Mouse (Mus musculus) erythroid progenitor cell, adult 5-6 weeks (primary cell): ENCODE measurements around the gene Vstm4. TPM values are rescaled to one million over a fixed set of nuclear protein-coding genes. Genes with fewer than 3 reads are reported as not detected.

Experiments used
- ATAC-seq: replicated peaks from 2 replicates; pipeline ENCODE4 v1.8.0; 2016; ENCODE audit warnings: moderate number of reproducible peaks, mild to moderate bottlenecking, moderate TSS enrichment, inconsistent platforms; ENCODE audit not compliant: poor library complexity, low FRiP score, severe bottlenecking
- total RNA-seq, 2 experiments: library from RNA; stranded (forward) in 1 of 2; stranded (reverse) in 1 of 2; fragments of 150-400 nt in 1 of 2; fragments of 186-747, 209-891 nt in 1 of 2; gene quantifications; 2 replicates each; pipeline versions ENCODE4 v1.2.3 to v1.2.4; 2015 to 2017; ENCODE audit warnings: low replicate concordance in 2 of 2

Gene Vstm4
- total RNA-seq, 2 experiments from 2014 or later, result 1.3 to 2.6 TPM

DNA sequence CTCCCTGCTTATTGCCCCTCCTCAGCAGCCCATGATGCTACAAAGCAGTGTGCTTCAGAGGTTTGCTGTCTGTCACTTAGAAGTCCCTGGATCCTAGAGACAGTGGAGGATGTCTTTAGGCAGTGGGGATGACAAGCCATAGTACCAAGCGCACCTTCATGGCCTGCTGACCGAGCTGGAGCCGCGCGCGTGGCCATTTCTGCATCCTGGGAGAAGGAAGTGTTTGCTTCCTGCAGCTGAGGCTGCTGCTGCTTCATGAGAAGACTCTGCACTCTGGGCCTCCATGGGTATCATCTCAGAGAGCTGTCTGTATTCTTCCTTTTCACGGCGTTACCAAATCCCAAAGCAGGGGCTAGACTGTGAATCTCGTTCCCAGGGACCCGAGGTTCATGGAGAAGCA is 1.8 kb downstream of the Vstm4 start:
- ATAC-seq, result no peak

- ATAC-seq, result no peak
These were observed 2.5 kb downstream of the Vstm4 start for GRCm38 (mm10) chr14:32858941-32859510.

GRCm38 (mm10) chr14:32859831-32860569 is 3.4 kb downstream of the Vstm4 start:
- no peak for ATAC-seq

- ATAC-seq, result no peak
These were observed 4.6 kb downstream of the Vstm4 start for GRCm38 (mm10) chr14:32861149-32861581.

- ATAC-seq, result no peak
These were observed 5.1 kb downstream of the Vstm4 start for GRCm38 (mm10) chr14:32861656-32862055.

GRCm38 (mm10) chr14:32865331-32865730 is 8.8 kb downstream of the Vstm4 start:
- ATAC-seq, result no peak

DNA sequence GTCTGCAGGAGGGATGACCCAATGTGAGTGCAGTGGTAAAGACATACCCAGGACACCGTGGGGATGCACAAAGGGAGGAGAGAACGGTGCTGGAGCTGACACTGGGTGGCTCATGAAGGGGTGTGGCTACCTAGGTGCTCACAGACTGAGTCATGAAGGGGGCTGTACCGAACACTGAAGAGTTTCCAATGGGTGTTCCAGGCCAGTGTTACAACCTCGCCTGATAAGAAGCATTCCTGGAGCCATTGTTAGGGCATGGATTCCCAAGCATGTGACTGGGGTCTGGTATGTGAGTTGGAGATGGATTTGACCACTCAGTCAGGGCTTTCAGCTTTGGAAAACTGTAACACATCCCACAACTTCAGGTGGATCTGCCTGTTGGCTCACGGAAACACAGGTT is 15.4 kb downstream of the Vstm4 start:
- ATAC-seq, result no peak

GRCm38 (mm10) chr14:32877549-32877948 is 21.0 kb downstream of the Vstm4 start:
- no peak for ATAC-seq

GRCm38 (mm10) chr14:32880332-32880731 is 23.8 kb downstream of the Vstm4 start:
- no peak for ATAC-seq

DNA sequence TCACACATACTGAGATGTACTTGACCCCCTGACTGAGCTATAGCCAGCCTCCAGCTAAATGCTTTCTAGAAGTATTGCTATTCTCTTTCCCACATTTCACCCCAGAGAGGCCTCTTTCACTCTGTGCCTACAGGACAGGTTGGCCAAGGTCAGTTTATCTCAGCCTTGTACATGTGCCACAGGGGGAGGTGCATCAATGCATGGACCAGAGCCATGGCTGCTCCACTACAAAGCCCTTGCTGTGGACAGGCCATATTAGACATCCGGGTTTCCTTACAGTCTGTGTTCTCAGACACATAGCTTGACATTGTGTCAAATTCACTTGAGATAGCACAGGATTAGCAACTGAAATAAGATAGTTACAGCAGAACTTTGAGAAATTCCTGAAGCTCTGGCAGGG is 25.1 kb downstream of the Vstm4 start:
- ATAC-seq, result no peak

DNA sequence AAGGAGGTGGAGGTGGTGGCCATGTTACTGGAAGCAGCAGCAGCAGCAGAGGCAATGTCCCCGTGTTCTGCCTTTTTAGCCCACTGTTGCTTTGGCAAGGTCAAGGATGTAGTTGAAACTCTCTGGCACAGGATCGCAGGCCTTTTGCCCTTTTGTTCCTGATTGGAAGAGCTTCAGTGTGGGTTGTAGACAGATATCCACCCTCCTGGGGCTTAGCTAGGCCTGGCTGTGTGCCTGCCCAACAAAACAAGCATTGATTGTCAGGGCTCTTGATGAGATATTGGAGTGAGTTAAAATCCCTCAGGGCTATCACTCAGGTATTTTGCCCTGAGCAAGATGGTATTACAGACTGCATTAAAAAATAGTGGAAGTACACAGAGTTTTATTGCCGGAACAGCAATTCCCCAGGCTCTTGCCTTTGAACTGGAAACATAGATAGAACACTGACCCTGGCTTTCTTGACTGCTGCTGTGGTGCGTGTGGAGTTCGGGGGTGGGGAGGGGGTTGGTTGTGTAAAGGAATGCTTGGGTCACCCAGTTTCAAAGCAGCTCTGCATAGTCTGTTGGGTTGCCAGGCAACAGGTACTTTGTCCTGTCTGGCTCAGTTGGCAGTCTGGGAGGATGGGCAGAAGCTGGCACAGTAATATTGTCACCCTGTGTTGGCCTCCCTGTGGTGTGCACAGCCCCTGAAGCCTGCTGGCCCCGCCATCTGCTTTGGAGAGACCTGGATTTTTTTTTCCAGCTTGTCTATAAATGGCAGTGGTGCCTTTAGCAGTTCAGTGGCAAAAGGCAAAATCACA is 32.5 kb downstream of the Vstm4 start:
- ATAC-seq, result no peak

DNA sequence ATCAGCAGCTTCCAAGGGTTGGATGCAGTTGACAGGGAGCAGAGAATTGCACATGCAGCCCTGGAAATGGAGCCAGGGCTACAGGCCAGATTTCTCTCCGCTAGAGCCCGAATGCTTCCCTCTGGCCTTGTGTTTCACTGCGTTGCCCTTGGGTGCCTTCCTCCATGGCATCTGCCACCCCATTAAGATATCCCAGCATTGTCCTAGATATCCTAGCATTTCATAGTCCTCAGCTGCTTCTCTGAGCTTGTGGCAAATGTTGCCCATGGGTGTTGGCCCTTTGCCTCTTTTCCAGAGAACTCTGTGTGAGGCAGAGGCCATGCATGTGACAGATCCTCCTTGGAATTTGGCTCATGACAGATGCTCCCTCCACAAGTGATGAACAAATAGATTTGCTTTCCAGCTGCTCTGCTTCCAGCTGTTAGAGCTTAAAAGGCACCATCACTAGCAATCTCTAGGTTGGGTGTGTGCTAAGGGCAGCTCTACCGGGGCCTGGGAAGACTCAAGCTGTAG is 37.8 kb downstream of the Vstm4 start:
- no peak for ATAC-seq

DNA sequence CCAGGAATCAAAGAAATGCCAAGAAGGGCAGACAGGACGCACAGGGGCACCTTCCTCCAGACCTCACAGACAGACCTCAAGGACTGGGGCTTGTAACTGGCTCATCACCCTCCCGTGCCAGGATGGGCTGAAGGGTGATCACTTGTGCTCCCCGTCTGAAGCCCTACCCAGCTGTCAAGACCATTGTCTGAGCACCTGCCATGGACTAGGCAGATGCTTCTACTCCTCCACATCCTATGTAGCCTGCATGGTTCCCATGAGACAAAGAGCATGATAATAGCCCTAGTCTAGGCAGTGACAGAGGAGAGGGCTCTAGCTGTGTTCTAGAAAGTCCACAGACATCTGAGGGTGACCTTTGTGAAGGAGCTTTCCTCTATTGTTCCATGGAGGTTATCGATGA is 38.3 kb downstream of the Vstm4 start:
- ATAC-seq, result no peak

DNA sequence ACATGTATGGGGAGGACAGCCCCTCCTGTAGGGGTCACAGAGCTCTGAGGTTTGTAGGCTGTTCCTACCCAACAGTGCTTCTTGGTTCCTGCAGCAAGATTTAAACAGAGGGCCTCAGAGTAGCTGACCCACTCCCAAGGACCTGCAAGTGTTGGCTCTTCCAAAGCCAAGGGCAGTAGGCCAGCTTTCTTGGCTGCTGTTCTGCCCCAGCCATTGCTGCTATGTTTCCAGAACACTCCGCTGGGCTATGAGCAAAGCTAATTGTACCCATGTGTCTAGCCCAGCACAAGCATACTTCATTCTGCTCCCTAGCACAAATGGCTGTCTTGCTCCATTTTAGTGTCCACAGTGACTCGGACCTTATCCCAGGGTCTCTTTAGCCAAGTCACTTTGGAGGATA is 40.3 kb downstream of the Vstm4 start:
- no peak for ATAC-seq

- no peak for ATAC-seq
These were observed 46.6 kb downstream of the Vstm4 start for GRCm38 (mm10) chr14:32903203-32903602.

- no peak for ATAC-seq
These were observed 50.0 kb downstream of the Vstm4 start for GRCm38 (mm10) chr14:32906545-32906944.

- ATAC-seq, result no peak
These were observed 52.6 kb downstream of the Vstm4 start for GRCm38 (mm10) chr14:32909112-32909511.

GRCm38 (mm10) chr14:32911187-32911586 is 54.6 kb downstream of the Vstm4 start:
- no peak for ATAC-seq

- no peak for ATAC-seq
These were observed 58.8 kb downstream of the Vstm4 start for GRCm38 (mm10) chr14:32915360-32915759.

DNA sequence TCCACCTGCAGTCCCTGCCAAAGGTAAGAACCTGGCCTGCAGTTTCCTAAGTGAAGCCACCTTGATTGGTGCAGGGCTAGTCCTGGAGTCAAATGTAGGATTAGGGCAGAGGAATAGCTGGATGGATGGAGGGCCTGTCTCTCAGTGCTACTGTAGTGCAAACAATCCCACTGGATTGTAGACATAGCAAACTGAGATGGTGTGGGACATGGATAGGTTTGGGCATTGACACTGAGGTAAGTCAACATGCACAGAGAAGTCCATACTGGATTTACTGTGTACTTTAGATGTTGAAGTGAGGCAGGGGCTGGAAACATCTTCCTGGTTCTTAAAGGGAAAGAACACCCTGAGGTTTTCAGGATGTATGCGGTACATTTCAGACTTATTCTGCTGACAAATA is 61.4 kb downstream of the Vstm4 start:
- no peak for ATAC-seq

DNA sequence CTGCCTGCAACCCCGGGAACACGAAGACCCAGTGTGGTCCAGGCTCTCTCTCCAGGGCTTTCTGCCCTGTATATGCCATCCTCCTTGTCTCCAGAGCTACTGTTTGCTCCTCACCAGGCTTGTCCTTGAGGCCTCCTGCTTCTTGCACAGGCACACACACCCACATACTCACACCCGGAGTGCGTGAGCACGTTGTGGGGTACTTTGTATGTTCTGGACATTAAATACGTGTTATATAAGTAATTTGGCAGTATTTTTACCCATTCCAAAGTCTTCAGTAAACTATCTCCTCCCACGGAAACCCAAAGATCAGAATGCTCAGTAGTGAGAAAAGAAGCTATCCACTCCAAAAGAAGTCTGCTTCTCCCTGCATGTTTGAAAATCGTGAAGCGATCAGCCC is 67.3 kb downstream of the Vstm4 start:
- no peak for ATAC-seq
